20 mouse cellular contexts compared by ENCODE assay signal in the genomic region with DNA sequence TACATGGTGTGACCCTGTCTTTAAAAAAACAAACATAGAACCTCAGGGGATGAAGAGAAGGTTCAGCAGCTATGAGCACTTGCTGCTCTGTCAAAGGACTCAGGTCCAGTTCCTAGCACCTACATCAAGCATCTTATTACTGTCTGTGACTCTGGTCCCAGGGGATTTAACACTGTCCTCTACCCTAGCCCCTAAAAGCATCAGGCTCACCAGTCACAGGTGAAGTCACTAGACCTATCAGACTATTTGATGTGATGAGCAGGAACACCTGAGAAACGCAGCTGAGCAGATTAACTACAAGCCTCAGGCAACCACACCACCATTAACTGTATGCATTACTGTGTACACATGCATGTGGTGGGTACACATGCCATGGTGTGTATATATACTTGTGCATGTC.
"Had no signal": no experiment of that assay in that cellular context is flagged by ENCODE, and none has a peak within 500 bp of the region (broad histone marks: within the 10 kb centered on the region; RNA-seq: fewer than 3 reads in every experiment).

No protein-coding gene starts in this region.

- H3K4me2 ChIP-seq: liver, embryonic 12.5 days; liver, embryonic 15.5 days; midbrain, embryonic 11.5 days; midbrain, embryonic 15.5 days; neural tube, embryonic 13.5 days; stomach, embryonic 15.5 days had no signal

- H3K36me3 ChIP-seq: liver, embryonic 12.5 days; liver, embryonic 15.5 days; midbrain, embryonic 15.5 days had no signal

- H3K9ac ChIP-seq: liver, embryonic 12.5 days; liver, embryonic 15.5 days; midbrain, embryonic 15.5 days; neural tube, embryonic 13.5 days; stomach, embryonic 15.5 days had no signal

- DNase-seq: kidney, adult 18-20 months; kidney, adult 9 months; kidney, postnatal 36 days; layer of hippocampus, postnatal 36 days; lung, adult 2 months; lung, postnatal 14 days; lung, postnatal 4 days; retina, postnatal 1 day; right cerebral cortex, postnatal 25 days; spleen, adult 18-20 months; thymus, adult 18-20 months; thymus, postnatal 36 days had no signal

- H3K9me3 ChIP-seq: liver, embryonic 12.5 days; liver, embryonic 15.5 days; midbrain, embryonic 15.5 days; neural tube, embryonic 13.5 days; stomach, embryonic 15.5 days had no signal

- ATAC-seq: liver, embryonic 12.5 days; midbrain, embryonic 15.5 days had no signal

- H3K27ac ChIP-seq: left cerebral cortex, adult 2 months; liver, embryonic 12.5 days; liver, embryonic 15.5 days; midbrain, embryonic 15.5 days; neural tube, embryonic 13.5 days had no signal

- H3K4me3 ChIP-seq: left cerebral cortex, adult 2 months; liver, embryonic 12.5 days; liver, embryonic 15.5 days; midbrain, embryonic 15.5 days; myocyte; neural tube, embryonic 13.5 days; stomach, embryonic 15.5 days had no signal

- H3K27me3 ChIP-seq: liver, embryonic 12.5 days; liver, embryonic 15.5 days; midbrain, embryonic 15.5 days; neural tube, embryonic 13.5 days; stomach, embryonic 15.5 days had no signal
